Mouse (Mus musculus): Measurements from ENCODE around the gene Pde11a.

GRCm38 (mm10) chr2:76266622-76267021, 72.0 kb downstream of the Pde11a start:
- TF ChIP-seq CTCF (IDR thresholded peaks at IDR 0.05; ENCODE audit: control insufficient read depth, insufficient read depth, low read length) (no peak), POLR2A (IDR thresholded peaks at IDR 0.05; ENCODE audit: borderline replicate concordance, control insufficient read depth, low read depth, low read length) (no peak)

Data from bone marrow, adult 2 months (tissue).